ENCODE assay signal across 37 mouse cellular contexts in the genomic region with DNA sequence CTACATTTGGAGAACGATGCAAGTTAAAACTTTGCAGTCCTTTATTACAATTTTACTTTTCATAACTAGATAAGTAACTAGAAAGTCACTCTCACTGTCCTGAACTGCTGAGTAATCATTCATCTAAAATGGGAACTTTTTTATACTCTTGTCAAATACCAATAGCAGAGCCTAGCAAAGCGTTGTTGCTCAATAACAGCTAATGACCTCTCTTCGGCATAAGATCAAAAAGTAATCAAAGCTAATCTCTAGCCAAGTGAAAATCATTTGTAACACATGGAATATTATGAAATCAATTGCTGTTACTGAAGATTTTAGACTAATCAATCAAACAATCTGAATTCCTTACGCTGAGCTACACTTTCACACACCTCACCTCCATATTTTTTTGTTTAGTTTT. TPM values are rescaled to one million over a fixed set of nuclear protein-coding genes. Genes with fewer than 3 reads are reported as not detected.
"Had no signal": no experiment of that assay in that cellular context is flagged by ENCODE, and none has a peak within 500 bp of the region (broad histone marks: within the 10 kb centered on the region; RNA-seq: fewer than 3 reads in every experiment).

No protein-coding gene starts in this region.

- H3K4me2 ChIP-seq: heart, embryonic 11.5 days; heart, embryonic 12.5 days; heart, embryonic 13.5 days; heart, embryonic 15.5 days; hindbrain, embryonic 12.5 days; hindbrain, embryonic 13.5 days; hindbrain, embryonic 14.5 days; hindbrain, embryonic 15.5 days; intestine, embryonic 15.5 days; kidney, embryonic 15.5 days had no signal

- H3K9ac ChIP-seq: heart, embryonic 12.5 days; heart, embryonic 13.5 days; heart, embryonic 15.5 days; hindbrain, embryonic 12.5 days; hindbrain, embryonic 13.5 days; hindbrain, embryonic 14.5 days; hindbrain, embryonic 15.5 days; intestine, embryonic 15.5 days; kidney, embryonic 15.5 days had no signal

- H3K27me3 ChIP-seq: heart, embryonic 12.5 days; heart, embryonic 13.5 days; heart, embryonic 15.5 days; hindbrain, embryonic 12.5 days; hindbrain, embryonic 13.5 days; hindbrain, embryonic 15.5 days; intestine, embryonic 15.5 days; kidney, embryonic 15.5 days had no signal

- H3K27ac ChIP-seq: heart, embryonic 10.5 days; heart, embryonic 13.5 days; heart, embryonic 15.5 days; hindbrain, embryonic 10.5 days; hindbrain, embryonic 12.5 days; hindbrain, embryonic 13.5 days; hindbrain, embryonic 14.5 days; hindbrain, embryonic 15.5 days; hindbrain, postnatal 0 days; intestine, embryonic 15.5 days; kidney, embryonic 15.5 days; kidney, postnatal 0 days; layer of hippocampus, adult 2 months had no signal

- H3K4me1 ChIP-seq: heart, embryonic 10.5 days; heart, embryonic 12.5 days; heart, embryonic 13.5 days; heart, embryonic 15.5 days; hindbrain, embryonic 10.5 days; hindbrain, embryonic 12.5 days; hindbrain, embryonic 13.5 days; hindbrain, embryonic 15.5 days; intestine, embryonic 15.5 days; kidney, embryonic 15.5 days had no signal

- H3K36me3 ChIP-seq: heart, embryonic 10.5 days; heart, embryonic 12.5 days; heart, embryonic 13.5 days; heart, embryonic 15.5 days; hindbrain, embryonic 10.5 days; hindbrain, embryonic 12.5 days; hindbrain, embryonic 13.5 days; hindbrain, embryonic 15.5 days; intestine, embryonic 15.5 days; kidney, embryonic 15.5 days had no signal

- DNase-seq: heart, postnatal 10 days; heart, postnatal 14 days; heart, postnatal 36 days; heart, postnatal 4 days; kidney, adult 11 months; kidney, adult 18-20 months; kidney, postnatal 10 days; kidney, postnatal 25 days; kidney, postnatal 4 days; layer of hippocampus, adult 9-11 months; layer of hippocampus, postnatal 36 days had no signal

- ATAC-seq: hindbrain, embryonic 16.5 days; hindbrain, postnatal 0 days; inflammation-experienced regulatory T-cells, adult 6 months; intestine, embryonic 15.5 days; intestine, embryonic 16.5 days; intestine, postnatal 0 days had no signal

- H3K4me3 ChIP-seq: heart, embryonic 10.5 days; heart, embryonic 12.5 days; heart, embryonic 13.5 days; heart, embryonic 15.5 days; hindbrain, embryonic 10.5 days; hindbrain, embryonic 12.5 days; hindbrain, embryonic 13.5 days; hindbrain, embryonic 15.5 days; intestine, embryonic 15.5 days; kidney, embryonic 15.5 days; layer of hippocampus, adult 2 months had no signal

- H3K9me3 ChIP-seq: heart, embryonic 10.5 days; heart, embryonic 12.5 days; heart, embryonic 13.5 days; heart, embryonic 15.5 days; hindbrain, embryonic 10.5 days; hindbrain, embryonic 12.5 days; hindbrain, embryonic 13.5 days; hindbrain, embryonic 15.5 days; intestine, embryonic 15.5 days; kidney, embryonic 15.5 days had no signal

RNA-seq across cellular contexts. Expression of gene Stmnd1, which starts 24.2 kb away (rescaled TPM):
- total RNA-seq: hematopoietic stem cell, adult 5-6 weeks; hindbrain, postnatal 0 days; layer of hippocampus, adult 18-20 months; layer of hippocampus, adult 2 months; layer of hippocampus, adult 8-10 months; layer of hippocampus, postnatal 36 days; left cerebral cortex, adult 18-20 months had no signal
- polyA plus RNA-seq: heart, embryonic 14.5 days; hindbrain, embryonic 10.5 days; hindbrain, embryonic 11.5 days; hindbrain, embryonic 12.5 days; hindbrain, embryonic 13.5 days; inflammation-experienced regulatory T-cells, adult 6 months; intestine, embryonic 14.5 days; intestine, embryonic 15.5 days had no signal
